Mouse (Mus musculus): ENCODE results near the gene Wfdc15a. TPM values are rescaled to one million over a fixed set of nuclear protein-coding genes. Genes with fewer than 3 reads are reported as not detected.

Gene Wfdc15a
- not detected for total RNA-seq (2023)

DNA sequence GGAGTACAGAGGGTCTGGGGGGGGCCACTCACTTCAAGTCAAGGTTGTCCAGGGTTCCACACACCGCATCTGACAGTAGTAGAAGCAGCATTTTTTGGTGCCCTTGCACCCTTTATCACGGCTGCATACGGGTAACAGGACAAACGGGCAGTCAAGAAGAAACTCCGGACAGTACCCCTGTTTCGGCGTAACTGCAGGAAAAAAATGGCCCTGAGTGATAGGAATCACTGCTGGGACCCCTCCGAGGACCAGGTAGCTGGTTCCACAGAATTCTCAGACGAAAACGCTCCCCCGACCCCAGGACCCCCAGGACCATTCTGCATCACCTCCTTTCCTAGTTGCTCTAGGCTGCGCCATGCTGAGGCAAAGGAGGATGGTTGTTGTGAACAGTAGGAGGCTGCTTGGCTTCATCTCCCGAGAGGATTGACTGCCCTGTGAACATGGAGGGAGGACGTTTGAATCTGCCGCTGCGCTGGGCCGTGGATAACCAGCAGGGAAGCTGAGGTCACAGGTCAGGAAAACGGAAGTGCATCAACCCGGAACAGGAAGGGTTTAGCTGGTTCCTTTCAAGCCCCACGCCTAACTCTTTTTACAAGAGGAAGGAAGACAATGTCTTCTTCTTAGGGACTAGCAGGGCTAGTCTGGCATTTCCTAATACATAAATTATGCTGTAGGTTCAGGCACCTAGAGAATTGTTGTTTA lies at the start of gene Wfdc15a:
TSS of gene Wfdc15a (minus strand) at position 505 of the 702 bp plus-strand sequence.

DNA sequence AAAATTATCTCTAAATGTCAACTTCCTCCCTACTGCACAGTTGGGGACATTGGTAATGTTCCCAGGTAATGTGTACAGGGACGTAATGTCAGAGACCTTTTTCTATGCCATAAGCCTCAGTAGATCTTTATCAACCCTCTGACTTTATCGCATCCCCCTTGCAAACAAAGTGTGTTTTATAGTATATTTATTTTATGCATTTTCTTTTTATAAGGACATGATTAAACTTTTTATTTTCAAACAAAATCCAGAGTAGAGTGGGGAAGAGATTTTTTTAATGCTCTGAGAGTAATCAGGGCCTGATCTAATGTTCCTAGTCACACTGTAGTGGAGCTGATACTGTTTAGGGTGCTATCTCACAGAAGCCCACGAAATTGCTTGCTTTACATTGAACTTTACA lies 38.4 kb upstream of the Wfdc15a start, which contains the start of gene Svs2:
TSS of gene Svs2 (minus strand) at position 101 of the 400 bp plus-strand sequence.

DNA sequence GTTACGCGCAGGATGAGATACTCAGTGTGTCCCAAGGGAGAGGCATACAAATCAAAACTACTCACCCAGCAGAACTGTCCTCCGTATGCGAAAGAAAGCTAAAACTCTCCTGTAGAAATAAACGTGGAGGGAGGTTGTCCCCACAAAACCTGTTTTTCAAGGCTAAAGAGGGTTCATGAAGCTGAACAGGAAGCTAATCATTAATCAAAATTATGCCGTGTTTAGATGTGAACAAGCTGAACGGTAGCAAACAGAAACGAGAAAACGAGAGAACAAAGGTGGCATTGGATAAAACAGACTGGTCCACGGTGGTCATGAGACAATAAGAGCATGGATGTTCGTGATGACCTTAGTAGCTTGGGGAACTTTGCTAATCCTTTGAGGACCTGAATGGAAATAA lies 21.6 kb upstream of the Wfdc15a start, which contains the start of gene Wfdc15b:
TSS of gene Wfdc15b (minus strand) at position 139 of the 400 bp plus-strand sequence.

DNA sequence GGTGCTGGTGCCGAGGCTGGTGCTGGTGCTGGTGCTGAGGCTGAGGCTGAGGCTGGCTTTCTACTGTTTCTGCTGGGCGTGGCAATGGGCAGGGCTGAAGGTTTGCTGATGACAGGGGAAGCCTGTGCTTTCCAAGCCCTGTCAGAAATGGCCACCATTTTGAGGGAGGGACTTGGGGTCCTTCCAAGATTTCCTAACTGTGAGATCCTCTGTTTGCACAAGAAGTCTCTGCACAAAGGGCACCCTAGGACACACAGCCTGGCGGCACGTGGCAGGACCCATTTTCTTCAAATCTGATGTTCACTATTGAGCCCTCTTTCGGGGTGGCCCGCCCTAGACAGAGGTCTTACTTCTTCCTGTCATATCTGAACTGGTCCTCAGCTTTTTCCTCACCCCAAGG lies 9.4 kb downstream of the Wfdc15a start, which contains the start of gene Wfdc12:
TSS of gene Wfdc12 (minus strand) at position 33 of the 400 bp plus-strand sequence.

DNA sequence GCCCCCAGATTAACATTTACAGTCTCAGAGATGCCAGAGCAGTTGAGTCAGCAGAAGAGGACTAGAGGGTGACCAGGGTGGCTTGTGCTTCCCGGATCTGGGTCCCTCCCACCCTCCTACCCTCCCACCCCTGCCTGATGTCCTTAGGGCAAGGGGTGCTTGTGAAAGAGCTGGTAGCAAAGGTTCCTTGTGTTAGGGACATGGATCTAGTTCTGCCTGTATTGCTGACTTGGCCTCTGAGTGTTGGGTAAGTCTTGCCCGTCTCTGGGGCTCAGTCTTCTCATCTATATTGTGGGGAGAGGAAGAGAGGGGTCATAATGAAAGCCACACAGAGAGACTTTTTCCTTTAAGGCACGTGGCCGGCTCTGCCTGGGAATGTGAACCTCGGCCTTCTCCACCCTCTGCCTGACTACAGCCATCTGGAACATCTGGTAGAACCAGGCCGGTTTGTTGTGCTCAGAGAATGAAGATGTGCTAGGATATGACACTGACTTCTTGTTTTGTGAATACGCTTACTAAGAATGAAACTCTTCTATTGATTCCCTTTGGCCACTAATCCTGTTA lies 17.2 kb downstream of the Wfdc15a start, which contains the start of gene Wfdc5:
TSS of gene Wfdc5 (minus strand) at position 51 of the 564 bp plus-strand sequence.

DNA sequence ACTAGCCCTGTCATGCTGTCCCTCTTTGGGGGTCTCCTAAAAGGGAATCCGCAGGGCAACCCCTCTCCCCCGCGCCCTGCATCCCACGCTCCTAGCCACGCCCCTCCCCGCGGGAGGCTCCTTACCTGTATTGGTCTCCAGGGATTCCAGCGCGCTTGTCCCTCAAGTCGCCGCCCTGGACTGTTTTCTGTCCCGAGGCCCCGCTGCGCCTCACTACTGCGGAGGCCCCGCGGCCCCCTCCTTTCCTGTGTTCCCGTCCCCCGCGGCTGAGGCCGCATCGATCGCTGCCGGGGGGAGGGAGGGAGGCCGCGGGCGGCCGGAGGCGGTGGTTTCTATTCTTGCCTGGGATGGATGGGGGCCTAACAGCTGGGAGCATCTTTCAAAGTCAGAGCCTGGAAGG lies 29.0 kb downstream of the Wfdc15a start, which contains the start of gene Kcns1:
TSS of gene Kcns1 (minus strand) at position 212 of the 400 bp plus-strand sequence.

Other genes starting within 250 kb of the Wfdc15a start
- gene Ywhab, start 205.2 kb downstream of the Wfdc15a start, total RNA-seq (2023): 114 TPM
- 5.3 TPM for gene Pabpc1l, start 174.7 kb downstream of the Wfdc15a start, total RNA-seq (2023)
- gene Stk4, start 129.8 kb downstream of the Wfdc15a start, total RNA-seq (2023): 287 TPM
- gene Tomm34, start 129.0 kb downstream of the Wfdc15a start, total RNA-seq (2023): 71.6 TPM
- gene Kcns1, start 29.0 kb downstream of the Wfdc15a start, total RNA-seq (2023): not detected
- not detected for gene Wfdc5, start 17.4 kb downstream of the Wfdc15a start, total RNA-seq (2023)
- not detected for gene Wfdc12, start 9.5 kb downstream of the Wfdc15a start, total RNA-seq (2023)
- not detected for gene Wfdc15b, start 21.5 kb upstream of the Wfdc15a start, total RNA-seq (2023)
- gene Svs2, start 38.3 kb upstream of the Wfdc15a start, total RNA-seq (2023): not detected
- gene Svs3b, start 56.5 kb upstream of the Wfdc15a start, total RNA-seq (2023): not detected
- gene Svs4, start 78.3 kb upstream of the Wfdc15a start, total RNA-seq (2023): not detected
- not detected for gene Svs3a, start 89.1 kb upstream of the Wfdc15a start, total RNA-seq (2023)
- gene Svs6, start 116.6 kb upstream of the Wfdc15a start, total RNA-seq (2023): not detected
- not detected for gene Svs5, start 132.6 kb upstream of the Wfdc15a start, total RNA-seq (2023)
- gene Slpi, start 189.0 kb upstream of the Wfdc15a start, total RNA-seq (2023): 3.9 TPM
- gene Rbpjl, start 203.0 kb upstream of the Wfdc15a start, total RNA-seq (2023): not detected
- gene Matn4, start 205.0 kb upstream of the Wfdc15a start, total RNA-seq (2023): not detected
- 11.7 TPM for gene Sdc4, start 243.8 kb upstream of the Wfdc15a start, total RNA-seq (2023)